Mouse (Mus musculus): ENCODE measurements around the gene Wee2.

DNA sequence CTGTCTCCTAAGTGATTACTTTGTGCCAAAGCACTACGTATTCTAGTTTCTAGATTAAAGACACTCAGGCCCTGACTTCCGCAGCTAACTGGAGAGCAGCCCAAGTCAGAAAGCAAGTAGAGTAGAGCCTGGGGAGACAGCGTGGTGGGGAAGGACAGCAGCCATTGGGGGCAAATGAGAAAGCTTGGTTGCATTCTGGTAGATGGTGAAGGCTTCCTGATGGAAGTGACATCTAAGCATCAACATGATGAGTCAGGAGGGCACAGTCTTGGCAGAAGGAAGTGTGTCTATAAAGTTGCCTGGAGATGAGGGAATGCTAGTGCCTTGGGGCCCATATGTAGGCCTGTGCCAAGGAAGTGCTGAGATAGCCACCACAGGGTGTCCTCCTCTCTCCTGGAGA is 25.3 kb upstream of the Wee2 start:
- no peak for TF ChIP-seq POLR2A (IDR thresholded peaks at IDR 0.05; ENCODE audit: low read depth, low read length)
- TF ChIP-seq CTCF (IDR thresholded peaks at IDR 0.05; ENCODE audit: extremely low read depth, insufficient read length, insufficient replicate concordance, low read depth, low read length): no peak
